ENCODE assay signal across 9 mouse cellular contexts in genomic region chr6:86918058-86918835, GRCm38 (mm10).
DNase-seq lines count a peak whose midpoint lies in the region; ATAC-seq and TF ChIP-seq lines count a peak whose summit lies in the region.
"Had no signal": no experiment of that assay in that cellular context is flagged by ENCODE, and none has a peak within 500 bp of the region (broad histone marks: within the 10 kb centered on the region; RNA-seq: fewer than 3 reads in every experiment).

No protein-coding gene starts in this region.

- H3K27ac ChIP-seq in heart, adult 2 months, result peak overlapping the region; percentile 66

- no peak for ATAC-seq in megakaryocyte-erythroid progenitor cell, adult 5-6 weeks (replicated peaks; ENCODE audit: low FRiP score, low TSS enrichment, poor library complexity, severe bottlenecking)

- H3K4me1 ChIP-seq in heart, adult 2 months (ENCODE audit: control insufficient read depth, insufficient read depth, low read length), result peaks cover 23% of the 10 kb centered on the region

- no peak overlapping the region for H3K9ac ChIP-seq in heart, adult 2 months (ENCODE audit: low read depth, low read length)

- TF ChIP-seq EP300 in heart, adult 2 months (IDR thresholded peaks at IDR 0.05; ENCODE audit: insufficient read depth, low read depth, low read length), result 0 out of 2 replicates have a peak, but pooled peaks have one; percentile 38

- peak in 1 of 2 experiments; percentile 71 for DNase-seq in heart, adult 2 months
- no peak for DNase-seq in heart, postnatal 25 days (ENCODE audit: low spot score)
- DNase-seq in adrenal gland, adult 8-10 months, result peak; percentile 18
- DNase-seq in cerebellum, postnatal 25 days, result peak; percentile 77 to 88
- peak; percentile 54 to 62 for DNase-seq in heart, postnatal 36 days
- DNase-seq in Muller cell, postnatal 12 days (ENCODE audit: inconsistent ontology term), result no peak
- no peak for DNase-seq in liver

- WGBS in heart, adult 2 months, result 14% methylated on average over 7 of the region's 7 CpGs

- peaks cover 23% of the 10 kb centered on the region for H3K36me3 ChIP-seq in heart, adult 2 months (ENCODE audit: control insufficient read depth, insufficient read depth, low read length)

- H3K4me3 ChIP-seq in heart, adult 2 months, result no peak overlapping the region
- H3K4me3 ChIP-seq: megakaryocyte, embryonic 14.5 days had no signal

- no peak for TF ChIP-seq POLR2A in heart, adult 2 months (IDR thresholded peaks at IDR 0.05; ENCODE audit: insufficient read depth, low read depth, low read length)

- intact Hi-C loops in heart, adult 2 months (cut with DNase I), result loop anchor here (2.0 to 5.0 kb wide), 3 partner anchors 13 to 86 kb away; no protein-coding TSS in a partner anchor
- intact Hi-C loops in heart, postnatal 25 days (cut with DNase I), result loop anchor here (2.0 kb wide), 1 partner anchor 67 kb away; no protein-coding TSS in a partner anchor
- intact Hi-C loops in heart, postnatal 36 days (cut with DNase I), result loop anchor here (5.0 kb wide), 1 partner anchor 36 kb away; no protein-coding TSS in a partner anchor

- H3K27me3 ChIP-seq in heart, adult 2 months (ENCODE audit: control insufficient read depth, insufficient read depth, low read length), result no peaks in the 10 kb centered on the region
- H3K27me3 ChIP-seq: megakaryocyte, embryonic 14.5 days had no signal

- no peak for TF ChIP-seq CTCF in heart, adult 2 months (IDR thresholded peaks at IDR 0.05)

- H3K79me2 ChIP-seq in heart, adult 2 months (replicated peaks; ENCODE audit: control insufficient read depth, insufficient read depth, low read length), result peaks cover 1% of the 10 kb centered on the region; the same call in 1 of the 2 replicates

Comparison
In these comparisons a context has a peak if more than half of its experiments do, and no peak if none do; other contexts are left out.
1. DNase-seq: peak in adrenal gland, adult 8-10 months (single experiment), cerebellum, postnatal 25 days (2 of 2) and heart, postnatal 36 days (2 of 2); none in heart, postnatal 25 days (single experiment), Muller cell, postnatal 12 days (single experiment) and liver (single experiment).